Mouse (Mus musculus): ENCODE results near the gene Cntln. TPM values are rescaled to one million over a fixed set of nuclear protein-coding genes. Genes with fewer than 3 reads are reported as not detected.

Cntln gene
- total RNA-seq, 1 experiment, result 0.80 TPM

DNA sequence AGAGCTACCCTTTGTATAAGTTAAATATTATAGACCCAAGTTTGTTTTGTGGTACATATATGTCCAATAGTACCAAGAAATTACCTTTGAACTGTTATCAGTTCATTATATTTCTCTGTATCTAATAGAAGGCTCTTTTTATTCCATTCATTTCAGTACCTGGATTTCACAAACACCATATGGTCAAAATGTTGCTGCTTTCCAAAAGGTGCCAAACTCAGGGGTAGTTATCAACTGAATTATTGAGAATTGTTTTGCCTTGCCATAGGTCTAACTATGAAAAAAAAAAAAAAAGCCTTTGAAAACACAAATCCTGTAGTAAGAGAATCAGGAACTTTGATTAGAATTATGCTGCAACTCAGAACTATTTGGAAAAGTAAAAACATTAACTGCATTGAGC, 126.7 kb downstream of the Cntln start:
- no peak overlapping the region for H3K27ac ChIP-seq (ENCODE audit: insufficient read depth, low read depth, low read length, poor library complexity, severe bottlenecking)
- no peak for TF ChIP-seq HCFC1 (IDR thresholded peaks at IDR 0.05; ENCODE audit: borderline replicate concordance, insufficient read depth, low read length)
- no peak for TF ChIP-seq MAFK (IDR thresholded peaks at IDR 0.05; ENCODE audit: insufficient read depth, low read depth, low read length)
- no peak for TF ChIP-seq ZC3H11A (IDR thresholded peaks at IDR 0.05; ENCODE audit: borderline replicate concordance, low read depth, low read length)
- TF ChIP-seq CHD2 (IDR thresholded peaks at IDR 0.05; ENCODE audit: low read depth, low read length), result no peak
- TF ChIP-seq ZNF384 (IDR thresholded peaks at IDR 0.05; ENCODE audit: low read depth, low read length), result no peak
- H3K36me3 ChIP-seq (ENCODE audit: control insufficient read depth, insufficient read depth, low read length, poor library complexity, severe bottlenecking), result no peaks in the 10 kb centered on the region
- no peak for DNase-seq (ENCODE audit: low read depth, low spot score)
- in situ Hi-C loops (cut with MboI; ENCODE audit: low sequenced_read_pairs in 2 of 2, unreplicated experiment in 2 of 2), result no loop called here
- H3K4me1 ChIP-seq (ENCODE audit: control insufficient read depth in 2 of 2, insufficient read depth in 2 of 2, low read length in 2 of 2, poor library complexity in 1 of 2), result no peaks in the 10 kb centered on the region
- no peak overlapping the region for H3K4me3 ChIP-seq (ENCODE audit: insufficient read depth in 1 of 2, low read depth in 1 of 2, low read length in 2 of 2, poor library complexity in 1 of 2, severe bottlenecking in 1 of 2)
- no peak overlapping the region for H3K9ac ChIP-seq (ENCODE audit: insufficient read depth, low read depth, low read length, poor library complexity, severe bottlenecking)
- no peaks in the 10 kb centered on the region for H3K9me3 ChIP-seq (ENCODE audit: control insufficient read depth, insufficient read depth, low read depth, low read length)

DNA sequence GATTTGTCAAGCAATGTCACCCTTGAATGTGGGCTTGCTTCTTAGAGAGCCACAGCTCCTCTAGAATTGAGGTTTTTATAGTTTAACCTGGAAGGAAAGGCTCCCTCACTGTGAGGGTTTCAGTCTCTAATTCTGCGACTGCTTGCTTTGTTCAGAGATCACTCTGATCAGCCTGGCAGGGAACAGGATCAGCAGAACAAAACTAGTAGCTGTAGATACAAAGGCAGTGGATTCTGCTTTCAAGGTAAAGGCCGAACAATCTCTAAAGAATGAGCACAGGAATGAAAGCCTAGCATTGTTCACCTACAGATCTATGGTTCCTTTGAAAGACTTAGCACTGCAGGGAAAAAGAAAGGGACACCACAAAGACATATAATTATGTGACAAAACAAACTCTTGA, 161.6 kb downstream of the Cntln start:
- DNase-seq (ENCODE audit: low read depth, low spot score), result no peak
- Histone ChIP-seq H3K4me3 (ENCODE audit: insufficient read depth in 1 of 2, low read depth in 1 of 2, low read length in 2 of 2, poor library complexity in 1 of 2, severe bottlenecking in 1 of 2) (no peak overlapping the region), H3K9ac (ENCODE audit: insufficient read depth, low read depth, low read length, poor library complexity, severe bottlenecking) (no peak overlapping the region), H3K9me3 (ENCODE audit: control insufficient read depth, insufficient read depth, low read depth, low read length) (no peaks in the 10 kb centered on the region), H3K36me3 (ENCODE audit: control insufficient read depth, insufficient read depth, low read length, poor library complexity, severe bottlenecking) (no peaks in the 10 kb centered on the region), H3K4me1 (ENCODE audit: control insufficient read depth in 2 of 2, insufficient read depth in 2 of 2, low read length in 2 of 2, poor library complexity in 1 of 2) (no peaks in the 10 kb centered on the region), H3K27ac (ENCODE audit: insufficient read depth, low read depth, low read length, poor library complexity, severe bottlenecking) (no peak overlapping the region)
- TF ChIP-seq CHD2 (IDR thresholded peaks at IDR 0.05; ENCODE audit: low read depth, low read length), result no peak
- in situ Hi-C loops (cut with MboI; ENCODE audit: low sequenced_read_pairs in 2 of 2, unreplicated experiment in 2 of 2), result no loop called here

DNA sequence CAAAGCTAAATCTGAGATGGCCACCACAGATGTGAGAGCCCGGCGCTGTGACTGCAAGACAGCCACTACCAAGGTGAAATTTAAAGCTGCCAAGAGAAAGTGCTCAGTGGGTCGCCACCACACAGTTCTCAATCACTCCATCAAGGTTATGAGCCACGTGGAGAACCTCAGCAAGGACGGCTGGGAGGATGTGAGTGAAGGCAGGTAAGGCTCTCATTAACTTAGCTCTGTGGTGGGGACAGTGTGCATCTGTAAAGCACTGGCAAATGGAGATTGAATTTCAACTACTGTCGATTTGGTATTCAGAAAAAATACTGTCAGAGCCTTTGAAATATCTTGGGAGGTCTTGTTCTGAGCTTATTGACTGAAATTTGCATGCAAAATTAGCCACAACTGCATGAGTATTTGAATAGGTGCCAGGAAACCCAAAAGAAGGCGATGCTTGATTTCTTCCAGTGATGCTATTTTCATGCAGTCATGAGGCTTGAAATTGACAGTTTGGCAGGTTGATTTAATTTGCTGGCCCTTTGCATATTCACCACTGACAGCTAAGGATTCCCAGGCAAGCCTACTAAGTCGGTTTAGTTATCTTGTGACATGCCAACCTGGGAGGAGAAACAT, 165.9 kb downstream of the Cntln start:
- Histone ChIP-seq H3K9me3 (ENCODE audit: control insufficient read depth, insufficient read depth, low read depth, low read length) (no peaks in the 10 kb centered on the region), H3K4me1 (ENCODE audit: control insufficient read depth in 2 of 2, insufficient read depth in 2 of 2, low read length in 2 of 2, poor library complexity in 1 of 2) (no peaks in the 10 kb centered on the region), H3K9ac (ENCODE audit: insufficient read depth, low read depth, low read length, poor library complexity, severe bottlenecking) (no peak overlapping the region), H3K27ac (ENCODE audit: insufficient read depth, low read depth, low read length, poor library complexity, severe bottlenecking) (no peak overlapping the region), H3K4me3 (ENCODE audit: insufficient read depth in 1 of 2, low read depth in 1 of 2, low read length in 2 of 2, poor library complexity in 1 of 2, severe bottlenecking in 1 of 2) (no peak overlapping the region), H3K36me3 (ENCODE audit: control insufficient read depth, insufficient read depth, low read length, poor library complexity, severe bottlenecking) (no peaks in the 10 kb centered on the region)
- no peak for DNase-seq (ENCODE audit: low read depth, low spot score)
- in situ Hi-C loops (cut with MboI; ENCODE audit: low sequenced_read_pairs in 2 of 2, unreplicated experiment in 2 of 2), result no loop called here
- TF ChIP-seq ZNF384 (IDR thresholded peaks at IDR 0.05; ENCODE audit: low read depth, low read length) (no peak), HCFC1 (IDR thresholded peaks at IDR 0.05; ENCODE audit: borderline replicate concordance, insufficient read depth, low read length) (no peak), MAFK (IDR thresholded peaks at IDR 0.05; ENCODE audit: insufficient read depth, low read depth, low read length) (no peak), CHD2 (IDR thresholded peaks at IDR 0.05; ENCODE audit: low read depth, low read length) (no peak), ZC3H11A (IDR thresholded peaks at IDR 0.05; ENCODE audit: borderline replicate concordance, low read depth, low read length) (no peak)

DNA sequence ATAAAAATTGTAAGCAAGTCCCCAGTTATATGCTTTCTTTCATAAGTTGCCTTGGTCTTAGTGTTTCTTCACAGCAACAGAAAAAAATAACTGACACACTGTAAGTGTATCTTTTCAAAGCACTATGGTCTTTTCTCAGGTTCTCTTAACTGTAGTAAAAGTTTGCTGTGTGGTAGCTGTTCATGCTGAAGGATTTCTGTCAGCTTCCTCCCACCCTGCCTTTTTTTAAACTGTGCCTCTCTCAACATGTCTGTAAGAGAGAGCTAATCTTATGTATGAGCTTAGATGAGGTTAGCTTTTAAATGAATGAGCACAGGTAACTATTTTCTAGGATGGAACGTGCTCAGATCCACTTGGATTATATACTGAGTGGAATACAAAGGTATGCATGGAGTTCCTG, 170.5 kb downstream of the Cntln start:
- H3K36me3 ChIP-seq (ENCODE audit: control insufficient read depth, insufficient read depth, low read length, poor library complexity, severe bottlenecking), result no peaks in the 10 kb centered on the region
- TF ChIP-seq HCFC1 (IDR thresholded peaks at IDR 0.05; ENCODE audit: borderline replicate concordance, insufficient read depth, low read length), result no peak
- TF ChIP-seq MAFK (IDR thresholded peaks at IDR 0.05; ENCODE audit: insufficient read depth, low read depth, low read length), result no peak
- no peak for TF ChIP-seq ZC3H11A (IDR thresholded peaks at IDR 0.05; ENCODE audit: borderline replicate concordance, low read depth, low read length)
- TF ChIP-seq CHD2 (IDR thresholded peaks at IDR 0.05; ENCODE audit: low read depth, low read length), result no peak
- no peak for TF ChIP-seq ZNF384 (IDR thresholded peaks at IDR 0.05; ENCODE audit: low read depth, low read length)
- no peak overlapping the region for H3K9ac ChIP-seq (ENCODE audit: insufficient read depth, low read depth, low read length, poor library complexity, severe bottlenecking)
- no peak for DNase-seq (ENCODE audit: low read depth, low spot score)
- H3K27ac ChIP-seq (ENCODE audit: insufficient read depth, low read depth, low read length, poor library complexity, severe bottlenecking), result no peak overlapping the region
- in situ Hi-C loops (cut with MboI; ENCODE audit: low sequenced_read_pairs in 2 of 2, unreplicated experiment in 2 of 2), result no loop called here
- no peak overlapping the region for H3K4me3 ChIP-seq (ENCODE audit: insufficient read depth in 1 of 2, low read depth in 1 of 2, low read length in 2 of 2, poor library complexity in 1 of 2, severe bottlenecking in 1 of 2)
- H3K9me3 ChIP-seq (ENCODE audit: control insufficient read depth, insufficient read depth, low read depth, low read length), result no peaks in the 10 kb centered on the region
- no peaks in the 10 kb centered on the region for H3K4me1 ChIP-seq (ENCODE audit: control insufficient read depth in 2 of 2, insufficient read depth in 2 of 2, low read length in 2 of 2, poor library complexity in 1 of 2)

DNA sequence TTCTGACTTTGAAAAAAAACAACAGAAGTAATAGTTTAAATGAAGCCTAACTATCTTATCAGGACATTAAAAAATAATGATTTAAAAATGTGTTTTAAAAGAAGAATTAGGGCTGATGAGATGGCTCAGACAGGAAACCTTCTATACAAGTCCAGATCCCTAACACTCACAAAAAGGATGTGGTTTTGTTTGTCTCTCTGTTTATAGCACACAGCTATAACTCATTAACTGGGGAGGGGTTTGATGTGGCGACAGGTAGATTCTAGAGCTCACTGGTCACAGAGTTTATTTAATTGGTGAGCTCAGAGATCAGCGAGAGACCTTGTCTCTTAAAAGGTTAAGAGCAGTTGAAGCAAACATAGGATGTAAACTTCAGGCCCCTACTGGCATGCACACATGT, 175.5 kb downstream of the Cntln start:
- no peak for TF ChIP-seq HCFC1 (IDR thresholded peaks at IDR 0.05; ENCODE audit: borderline replicate concordance, insufficient read depth, low read length)
- no peak for TF ChIP-seq ZC3H11A (IDR thresholded peaks at IDR 0.05; ENCODE audit: borderline replicate concordance, low read depth, low read length)
- no peak for TF ChIP-seq ZNF384 (IDR thresholded peaks at IDR 0.05; ENCODE audit: low read depth, low read length)
- TF ChIP-seq CHD2 (IDR thresholded peaks at IDR 0.05; ENCODE audit: low read depth, low read length), result no peak
- TF ChIP-seq MAFK (IDR thresholded peaks at IDR 0.05; ENCODE audit: insufficient read depth, low read depth, low read length), result no peak
- DNase-seq (ENCODE audit: low read depth, low spot score), result no peak
- Histone ChIP-seq H3K9me3 (ENCODE audit: control insufficient read depth, insufficient read depth, low read depth, low read length) (no peaks in the 10 kb centered on the region), H3K27ac (ENCODE audit: insufficient read depth, low read depth, low read length, poor library complexity, severe bottlenecking) (no peak overlapping the region), H3K4me3 (ENCODE audit: insufficient read depth in 1 of 2, low read depth in 1 of 2, low read length in 2 of 2, poor library complexity in 1 of 2, severe bottlenecking in 1 of 2) (no peak overlapping the region), H3K9ac (ENCODE audit: insufficient read depth, low read depth, low read length, poor library complexity, severe bottlenecking) (no peak overlapping the region), H3K4me1 (ENCODE audit: control insufficient read depth in 2 of 2, insufficient read depth in 2 of 2, low read length in 2 of 2, poor library complexity in 1 of 2) (no peaks in the 10 kb centered on the region), H3K36me3 (ENCODE audit: control insufficient read depth, insufficient read depth, low read length, poor library complexity, severe bottlenecking) (no peaks in the 10 kb centered on the region)
- in situ Hi-C loops (cut with MboI; ENCODE audit: low sequenced_read_pairs in 2 of 2, unreplicated experiment in 2 of 2), result no loop called here
